Mouse (Mus musculus): Measurements from ENCODE around the gene Ints11.
A peak's percentile ranks its signal among the peaks of the same experiment; 100 is the strongest.

Gene Ints11

DNA sequence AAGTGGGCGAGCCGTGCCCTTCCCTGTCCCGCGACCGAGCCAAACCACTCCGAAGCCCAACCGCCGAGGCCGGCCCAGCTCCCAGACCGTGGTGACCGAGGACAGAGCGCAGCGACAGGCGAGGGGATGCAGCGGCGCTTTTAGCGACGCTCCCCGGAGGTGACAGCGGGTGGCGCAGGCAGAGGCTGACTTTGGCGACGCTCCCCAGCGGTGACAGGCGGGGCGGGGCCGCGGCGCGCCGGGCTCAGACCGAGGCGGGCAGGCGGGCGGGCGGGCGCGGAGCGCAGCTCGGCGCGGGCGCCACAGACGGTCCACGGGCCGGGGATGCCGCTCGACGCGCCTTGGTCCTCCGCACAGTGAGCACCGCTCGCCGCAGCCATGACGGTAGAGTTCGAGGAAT, 22.7 kb downstream of the Ints11 start:
- peak; percentile 90 to 92 for DNase-seq (ENCODE audit: low spot score in 2 of 2)

DNA sequence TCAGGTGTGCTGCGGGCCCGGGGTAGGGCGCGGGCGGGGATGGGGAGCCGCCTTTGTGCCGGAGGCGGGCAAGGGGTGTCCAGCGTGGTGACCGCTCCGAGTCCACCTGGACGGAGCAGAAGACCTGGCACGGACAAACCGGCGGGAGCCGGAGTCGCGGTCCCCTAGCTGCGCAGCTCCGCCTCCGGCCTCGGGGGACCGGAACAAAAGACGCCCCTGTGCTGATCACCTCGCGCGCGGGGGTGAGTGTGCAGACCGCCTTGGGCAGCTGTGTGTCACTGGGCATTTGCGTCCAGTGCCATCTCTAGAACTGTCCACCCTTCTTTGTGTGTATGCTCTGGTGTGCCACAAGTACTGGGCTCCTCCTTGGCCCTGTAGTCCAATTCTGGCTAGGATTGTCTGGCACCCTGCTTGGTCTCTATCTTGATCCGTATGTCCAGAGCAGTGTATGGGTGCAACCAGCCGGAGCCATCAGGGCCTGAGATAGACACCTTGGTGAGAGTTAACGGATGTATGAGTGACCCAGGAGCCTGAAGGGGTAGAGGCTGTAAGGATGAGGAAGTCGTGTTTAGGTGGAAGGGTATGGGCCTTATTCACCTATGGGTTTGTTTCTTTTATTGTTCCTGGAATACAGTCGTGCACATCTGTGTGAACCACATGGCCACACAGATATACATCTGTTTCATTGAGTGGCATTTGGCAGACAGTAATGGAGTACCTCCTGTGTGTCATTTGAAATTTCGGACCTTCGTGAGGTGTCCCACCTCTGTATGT, 23.3 kb downstream of the Ints11 start:
- peak; percentile 62 to 70 for DNase-seq (ENCODE audit: low spot score in 2 of 2)

DNA sequence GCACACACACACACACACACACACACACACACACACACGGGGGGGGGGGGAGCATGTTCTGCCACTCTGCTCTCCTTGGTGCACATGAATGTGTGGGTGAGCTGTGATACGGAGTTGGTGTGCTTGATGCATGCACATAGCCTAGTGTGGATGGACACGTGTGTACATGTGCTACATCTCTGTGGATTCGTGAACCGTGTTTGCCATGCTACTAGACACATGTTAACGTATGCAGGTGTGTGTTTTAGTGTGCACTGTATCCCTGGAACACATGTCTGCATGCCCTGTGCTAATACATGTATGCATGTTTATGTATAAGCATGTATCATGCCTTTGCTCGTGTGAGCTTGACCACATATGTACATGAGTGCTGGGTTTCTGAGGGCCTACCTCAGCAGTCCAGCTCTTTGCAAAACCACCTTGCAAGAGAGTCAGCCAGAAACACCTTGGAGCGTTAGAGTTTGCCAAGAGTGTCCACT, 23.9 kb downstream of the Ints11 start:
- DNase-seq (ENCODE audit: low spot score in 2 of 2), result no peak

DNA sequence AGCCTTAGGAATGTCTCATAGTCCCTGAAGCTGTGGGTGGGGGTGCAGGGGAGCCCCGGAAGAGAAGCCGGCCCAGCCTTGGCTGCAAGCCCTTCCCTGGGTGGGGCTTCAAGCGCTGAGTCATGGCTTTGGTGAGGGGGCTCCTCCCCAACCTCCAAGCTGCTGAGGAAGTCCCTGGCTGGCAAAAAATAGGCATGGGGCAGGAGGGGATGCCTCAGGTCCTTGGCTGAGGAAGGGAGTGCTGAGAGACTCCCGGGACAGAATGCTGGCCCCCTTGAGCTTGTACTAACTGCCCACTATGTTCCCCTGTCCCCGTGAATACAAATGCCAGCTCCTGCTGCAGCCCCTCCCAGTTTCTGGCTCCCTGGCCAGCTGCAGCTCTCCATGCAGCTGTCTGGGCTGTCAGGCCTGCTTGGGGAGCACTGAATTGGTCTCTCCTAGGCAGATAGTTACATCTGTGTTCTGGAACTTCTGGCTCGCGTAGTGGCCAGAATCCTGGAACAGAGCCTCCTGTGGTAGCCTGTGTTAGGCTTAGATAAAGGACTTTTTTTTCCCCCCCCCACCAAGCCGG, 25.1 kb downstream of the Ints11 start:
- DNase-seq (ENCODE audit: low spot score in 2 of 2), result peak; percentile 86

DNA sequence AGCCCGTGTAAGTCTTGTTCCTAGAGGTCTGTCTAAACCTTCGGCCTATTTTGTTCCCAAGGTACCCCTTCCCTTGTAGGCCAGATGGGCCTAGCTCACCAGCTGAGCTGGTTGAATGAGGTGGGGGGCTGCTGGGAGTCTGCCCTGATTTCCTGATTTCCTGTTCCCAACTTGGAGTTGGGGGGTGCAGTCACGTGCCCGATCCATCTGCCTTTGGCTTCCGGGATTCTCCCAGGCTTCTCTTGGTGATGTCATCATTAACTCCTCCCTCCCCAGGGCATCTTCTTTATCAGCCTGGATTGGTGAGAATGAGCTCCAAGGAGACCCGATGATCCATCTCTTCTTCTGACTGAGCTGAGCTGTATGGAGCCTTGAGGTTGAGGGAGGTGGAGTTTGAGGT, 25.9 kb downstream of the Ints11 start:
- DNase-seq (ENCODE audit: low spot score in 2 of 2), result peak; percentile 90 to 92

DNA sequence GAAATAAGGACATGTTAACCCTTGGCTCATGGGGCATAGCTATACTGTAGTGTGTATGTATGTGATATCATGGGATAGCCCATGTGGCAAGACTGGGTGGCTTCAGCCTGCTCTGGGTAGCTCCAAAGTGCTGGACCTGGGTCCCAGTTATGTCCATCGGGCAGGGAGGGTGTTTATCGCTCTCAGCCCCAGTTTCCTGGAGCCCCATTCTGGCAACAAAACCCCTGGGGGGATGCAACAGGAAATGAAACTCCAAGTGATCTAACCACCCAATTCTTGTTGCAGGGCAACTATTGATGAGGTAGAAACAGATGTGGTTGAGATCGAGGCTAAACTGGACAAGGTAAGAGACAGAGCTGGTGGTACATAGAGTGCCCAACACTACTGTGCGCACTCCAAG, 26.5 kb downstream of the Ints11 start:
- peak in 1 of 2 experiments; percentile 32 for DNase-seq (ENCODE audit: low spot score in 2 of 2)

DNA sequence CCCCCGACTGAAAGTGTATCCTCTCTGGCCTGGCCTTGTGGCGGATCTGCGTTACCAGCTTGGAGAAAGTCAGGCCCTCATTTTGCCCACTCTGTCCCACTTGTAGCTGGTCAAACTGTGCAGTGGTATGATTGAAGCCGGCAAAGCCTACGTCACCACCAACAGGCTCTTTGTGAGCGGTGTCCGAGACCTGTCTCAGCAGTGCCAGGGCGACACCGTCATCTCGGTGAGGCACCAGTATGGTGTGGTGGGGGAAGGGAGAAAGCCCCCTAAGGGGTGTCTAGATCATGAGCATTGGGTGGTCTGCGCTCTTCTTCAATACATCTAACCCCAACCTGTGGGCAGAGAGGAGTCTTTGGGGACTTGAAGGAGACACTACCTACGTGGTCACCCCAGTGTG, 27.1 kb downstream of the Ints11 start:
- no peak for DNase-seq (ENCODE audit: low spot score in 2 of 2)

DNA sequence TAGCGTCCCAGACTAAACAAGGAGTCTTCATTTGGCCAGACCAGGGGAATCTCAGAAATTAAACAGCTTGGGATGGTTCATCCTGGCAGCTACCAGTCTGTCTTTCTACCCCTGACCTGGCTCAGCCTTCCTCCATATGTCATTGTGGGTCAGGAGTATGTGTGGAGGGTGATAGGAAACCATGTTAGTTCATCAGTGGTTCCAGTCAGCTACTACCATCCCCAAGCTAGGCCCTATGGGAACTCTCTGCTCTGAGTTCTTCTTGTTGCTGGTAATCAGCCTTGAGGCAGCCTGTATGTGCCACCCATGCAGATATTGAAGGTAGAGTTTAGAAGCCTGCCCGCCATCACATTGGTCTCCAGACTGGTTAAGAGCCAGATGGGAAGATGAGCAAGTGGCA, 29.0 kb downstream of the Ints11 start:
- DNase-seq (ENCODE audit: low spot score in 2 of 2), result no peak

DNA sequence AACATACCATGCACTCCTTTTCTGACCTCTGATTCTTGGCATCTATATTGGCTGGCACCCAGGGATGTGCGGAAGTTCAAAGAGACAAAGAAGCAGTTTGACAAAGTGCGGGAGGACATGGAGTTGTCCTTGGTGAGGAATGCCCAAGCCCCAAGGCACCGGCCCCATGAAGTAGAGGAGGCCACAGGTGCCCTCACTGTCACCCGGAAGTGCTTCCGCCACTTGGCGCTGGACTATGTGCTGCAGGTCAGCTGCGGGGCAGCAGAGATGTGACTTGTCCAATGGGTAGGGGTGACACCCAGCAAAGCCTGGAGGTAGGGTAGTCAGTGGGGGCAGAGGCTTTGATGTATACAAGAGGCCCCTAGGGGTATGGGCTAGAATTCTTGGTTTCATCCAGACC, 30.0 kb downstream of the Ints11 start:
- peak; percentile 22 to 26 for DNase-seq (ENCODE audit: low spot score in 2 of 2)

DNA sequence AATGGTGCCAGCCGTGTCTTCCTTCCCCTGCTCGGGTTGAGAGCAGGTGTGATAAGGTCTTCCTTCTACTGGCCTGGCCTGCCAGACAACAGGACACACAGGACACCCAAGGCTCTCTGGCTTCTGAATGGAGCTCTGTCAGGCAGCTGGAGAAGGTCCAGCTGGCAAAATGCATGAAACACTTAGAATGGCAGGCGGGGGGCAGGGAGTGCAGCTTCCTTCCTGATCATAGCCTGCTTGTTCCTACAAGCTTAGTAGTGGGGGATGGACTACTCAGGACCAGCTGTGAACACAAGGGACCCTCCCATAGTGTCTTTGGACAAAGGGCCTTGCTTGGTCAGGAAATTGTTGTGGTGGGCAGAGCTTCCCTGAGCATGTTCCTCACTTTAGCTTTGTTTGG, 31.9 kb downstream of the Ints11 start:
- DNase-seq (ENCODE audit: low spot score in 2 of 2), result peak; percentile 77 to 79

DNA sequence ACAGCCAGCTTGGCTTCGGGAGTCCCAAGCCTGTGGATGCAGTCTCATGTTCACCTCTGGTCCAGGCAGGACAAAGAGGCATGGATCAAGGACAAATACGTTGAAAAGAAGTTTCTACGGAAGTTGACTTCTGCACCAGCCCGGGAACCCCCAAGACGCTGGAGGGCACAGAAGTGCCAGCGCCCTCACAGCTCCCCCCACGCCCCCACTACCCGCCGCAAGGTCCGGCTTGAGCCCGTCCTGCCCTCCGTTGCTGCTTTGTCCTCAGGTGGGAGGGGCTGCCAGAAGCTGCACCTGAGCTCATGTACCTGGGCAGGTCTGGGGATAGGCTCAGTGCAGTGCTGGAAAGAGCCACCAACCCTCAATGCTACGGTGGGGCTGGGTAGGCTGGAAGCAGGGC, 33.9 kb downstream of the Ints11 start:
- peak; percentile 25 to 27 for DNase-seq (ENCODE audit: low spot score in 2 of 2)

DNA sequence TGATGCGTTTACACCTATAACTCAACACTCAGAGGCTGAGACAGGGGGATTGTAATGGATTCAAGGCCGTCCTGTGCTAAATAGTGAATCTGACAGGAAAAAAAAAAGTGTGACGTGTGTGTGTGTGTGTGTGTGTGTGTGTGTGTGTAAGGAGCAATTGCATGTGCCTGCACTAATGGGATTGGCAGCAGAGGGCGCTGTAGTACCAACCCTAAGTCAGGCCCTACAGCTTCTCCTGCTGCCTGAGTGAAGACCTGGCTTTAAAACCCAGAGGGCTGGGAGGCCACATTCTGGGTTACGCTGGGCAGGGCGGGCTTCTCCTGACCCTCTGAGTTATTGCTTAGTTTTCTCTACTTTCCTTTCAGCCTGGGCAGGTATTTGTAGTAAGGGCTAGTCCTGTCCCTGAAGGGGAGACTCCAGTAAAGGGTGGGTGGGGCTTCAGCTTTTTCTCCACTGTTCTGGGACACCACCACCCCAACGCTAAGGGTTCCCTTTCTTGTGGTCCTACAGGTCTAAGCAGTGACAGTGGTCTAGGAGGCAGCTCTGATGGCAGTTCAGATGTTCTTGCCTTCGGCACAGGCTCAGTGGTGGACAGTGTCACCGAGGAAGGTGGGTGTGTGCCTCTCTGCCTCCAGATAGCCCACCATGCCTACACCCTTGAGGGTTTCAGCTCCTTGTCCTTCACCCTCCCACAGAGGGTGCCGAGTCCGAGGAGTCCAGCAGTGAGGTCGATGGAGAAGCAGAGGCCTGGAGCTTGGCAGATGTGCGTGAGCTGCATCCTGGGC, 35.2 kb downstream of the Ints11 start:
- DNase-seq (ENCODE audit: low spot score in 2 of 2), result peak; percentile 45 to 49

DNA sequence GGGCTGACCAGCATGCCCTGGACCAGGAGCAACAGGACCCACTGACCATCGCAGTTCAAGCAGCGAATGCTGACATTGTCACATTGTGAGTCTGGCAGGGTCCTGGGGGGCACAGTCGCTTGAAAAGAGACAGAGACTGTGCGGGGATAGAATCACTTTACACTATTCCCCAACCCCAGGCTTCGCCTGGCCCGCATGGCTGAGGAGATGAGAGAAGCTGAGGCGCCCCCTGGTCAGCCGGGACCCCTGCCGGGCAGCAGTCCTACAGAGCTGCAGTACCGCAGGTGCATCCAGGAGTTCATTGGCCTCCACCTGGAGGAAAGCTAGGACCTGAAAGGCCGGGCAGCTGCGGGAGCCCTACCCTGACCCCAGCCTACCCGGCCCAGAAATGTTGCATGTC, 36.3 kb downstream of the Ints11 start:
- DNase-seq (ENCODE audit: low spot score in 2 of 2), result peak in 1 of 2 experiments; percentile 18

DNA sequence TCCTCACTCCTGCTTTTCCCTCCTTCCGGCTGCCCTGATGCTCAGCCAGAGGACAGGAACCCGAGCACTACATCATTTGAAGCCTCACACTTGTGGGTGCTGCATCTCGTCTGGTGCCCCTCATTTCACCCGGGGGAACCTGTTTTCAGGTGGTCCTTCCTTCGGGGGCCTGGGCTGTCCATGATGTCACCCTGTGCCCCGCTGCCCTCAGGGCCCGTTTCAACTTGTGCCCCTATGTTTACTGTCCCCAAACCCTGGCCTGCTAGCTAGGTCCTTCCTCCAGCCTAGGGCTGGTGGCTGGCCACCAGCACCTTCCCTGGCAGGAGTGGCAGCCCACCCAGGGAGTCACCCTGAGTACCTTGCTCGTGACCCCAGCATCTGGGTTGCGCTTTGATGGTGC, 36.8 kb downstream of the Ints11 start:
- DNase-seq (ENCODE audit: low spot score in 2 of 2), result peak in 1 of 2 experiments; percentile 19

DNA sequence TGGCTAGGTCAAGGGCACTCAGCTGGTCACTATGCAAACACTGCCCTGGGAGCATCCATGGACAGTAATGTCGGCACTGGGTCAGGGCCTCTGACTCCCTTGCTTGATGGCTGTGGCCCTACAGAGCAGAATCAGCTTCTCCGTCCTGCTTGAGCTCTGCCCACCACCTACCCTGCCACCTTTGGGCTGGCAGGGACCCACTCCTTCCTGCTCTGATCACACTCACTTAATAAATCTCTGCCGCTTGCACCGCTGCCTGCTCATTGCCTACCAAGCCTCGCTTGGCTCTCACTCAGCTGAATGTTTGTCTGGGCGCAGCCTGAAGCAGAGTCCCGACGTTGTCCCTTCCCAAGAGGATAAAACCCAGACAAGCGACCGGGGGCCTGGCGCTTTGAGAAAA, 37.7 kb downstream of the Ints11 start:
- peak; percentile 18 to 24 for DNase-seq (ENCODE audit: low spot score in 2 of 2)

DNA sequence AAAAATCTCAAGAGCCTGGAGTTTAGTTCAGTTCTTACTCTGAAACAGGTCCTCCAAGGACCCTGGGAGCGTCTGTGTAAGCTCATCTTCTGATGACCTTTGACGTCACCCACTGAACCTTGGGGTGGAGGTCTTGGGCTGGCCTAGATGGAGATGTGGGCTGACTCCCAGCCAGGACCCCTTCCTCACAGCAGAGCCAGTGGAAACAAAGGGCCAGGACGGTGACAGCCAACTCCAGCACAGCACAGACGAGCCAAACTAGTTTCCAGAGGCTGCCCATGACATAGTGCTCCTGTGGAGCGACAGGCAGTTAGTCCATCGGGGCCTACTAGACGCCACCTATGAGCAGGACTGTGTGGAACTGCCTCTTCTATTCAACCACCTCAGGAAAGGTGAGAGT, 38.9 kb downstream of the Ints11 start:
- peak; percentile 28 to 33 for DNase-seq (ENCODE audit: low spot score in 2 of 2)

DNA sequence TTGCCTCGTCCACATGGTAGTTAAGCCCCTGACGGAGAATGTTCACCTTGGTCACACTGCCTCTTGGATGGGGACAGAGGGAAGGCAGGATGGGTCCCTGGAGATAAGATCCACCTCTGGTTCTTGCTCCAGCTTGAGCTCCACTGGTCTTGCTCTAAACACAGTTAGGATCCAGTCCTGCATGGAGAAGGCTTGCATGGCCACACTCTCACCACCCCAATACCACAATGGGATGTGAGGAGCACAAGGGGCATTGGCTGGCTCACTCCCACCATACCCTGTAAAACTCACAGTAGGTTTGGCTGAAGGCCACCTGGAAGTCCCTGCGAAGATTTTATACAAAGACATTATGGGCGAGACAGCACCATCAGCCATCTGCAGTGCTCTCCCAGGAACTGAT, 39.4 kb downstream of the Ints11 start:
- peak; percentile 19 to 26 for DNase-seq (ENCODE audit: low spot score in 2 of 2)

DNA sequence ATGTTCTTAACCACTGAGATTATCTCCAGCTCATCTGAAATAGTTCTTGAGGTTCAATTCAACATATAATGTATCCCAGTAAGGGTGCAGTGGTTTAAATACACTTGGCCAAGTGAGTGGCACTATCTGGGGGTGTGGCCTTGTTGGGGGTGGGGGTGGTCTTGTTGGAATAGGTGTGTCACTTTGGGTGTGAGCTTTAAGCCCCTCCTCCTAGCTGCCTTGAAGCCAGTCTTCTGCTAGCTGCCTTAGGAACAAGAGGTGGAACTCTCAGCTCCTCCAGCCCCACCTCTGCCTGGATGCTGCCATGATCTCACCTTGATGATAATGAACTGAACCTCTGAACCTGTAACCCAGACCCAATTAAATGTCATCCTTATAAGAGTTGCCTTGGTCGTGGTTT, 62.7 kb downstream of the Ints11 start:
- DNase-seq (ENCODE audit: low spot score in 2 of 2), result no peak

Measured in right cerebral cortex, postnatal 10 days (tissue).